ENCODE assay signal across 8 mouse cellular contexts in the genomic region with DNA sequence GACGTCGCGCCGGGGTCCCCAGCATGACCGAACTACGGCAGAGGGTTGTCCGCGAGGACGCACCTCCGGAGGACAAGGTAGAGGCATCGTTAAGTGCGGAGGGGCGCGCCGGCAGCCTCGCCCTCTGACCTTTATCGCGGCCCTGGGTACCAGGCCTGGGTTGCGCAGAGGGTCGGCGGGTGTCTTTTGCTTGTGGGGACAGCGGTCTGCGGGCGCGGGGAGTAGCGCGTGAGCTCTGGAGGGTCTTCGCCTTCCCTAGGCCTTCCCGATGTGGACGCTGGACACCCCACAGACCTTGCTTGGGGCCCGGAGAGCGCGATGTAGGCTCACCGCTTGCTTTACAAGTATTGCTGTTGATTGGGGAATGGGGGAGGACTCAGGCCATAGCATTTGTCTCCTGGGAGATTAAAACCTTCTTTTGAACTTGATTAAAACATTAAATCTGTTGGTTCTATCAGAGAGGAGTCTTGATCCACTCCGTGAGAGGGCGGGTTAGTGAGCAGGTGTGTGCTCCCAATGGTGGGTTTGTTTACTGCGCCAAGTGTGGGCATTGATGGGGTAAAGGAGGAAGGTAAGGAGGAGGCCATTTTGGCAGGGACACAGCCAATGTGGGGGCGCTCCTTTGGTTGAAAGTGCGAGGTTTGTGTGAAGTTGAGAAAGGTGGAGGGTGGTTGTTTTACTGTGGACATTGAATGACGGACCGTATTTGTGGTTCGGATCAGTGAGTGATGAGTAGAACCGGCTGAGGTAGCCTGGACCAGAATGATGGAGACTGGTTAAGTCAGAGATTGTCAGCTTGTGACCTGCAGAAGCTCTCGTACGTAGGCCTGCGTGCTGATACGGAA. TPM values are rescaled to one million over a fixed set of nuclear protein-coding genes. Genes with fewer than 3 reads are reported as not detected.
DNase-seq lines count a peak whose midpoint lies in the region; ATAC-seq lines count a peak whose summit lies in the region.

No protein-coding gene starts in this region.

- H3K27ac ChIP-seq in heart, embryonic 11.5 days (ENCODE audit: low read depth, low read length), result peak overlapping the region; percentile 75
- peak overlapping the region; percentile 77 for H3K27ac ChIP-seq in embryonic facial prominence, embryonic 15.5 days (replicated peaks)
- peak overlapping the region; percentile 75 for H3K27ac ChIP-seq in liver, embryonic 16.5 days (ENCODE audit: low read length)

- no peaks in the 10 kb centered on the region for H3K36me3 ChIP-seq in heart, embryonic 11.5 days (ENCODE audit: control insufficient read depth, insufficient read depth, low read length)
- H3K36me3 ChIP-seq in embryonic facial prominence, embryonic 15.5 days, result no peaks in the 10 kb centered on the region
- H3K36me3 ChIP-seq in liver, embryonic 16.5 days (ENCODE audit: control insufficient read depth, insufficient read depth), result no peaks in the 10 kb centered on the region

- 1% methylated on average over 47 of the region's 47 CpGs for WGBS in heart, embryonic 11.5 days (ENCODE audit: insufficient replicate concordance)
- under 1% methylated on average over 47 of the region's 47 CpGs for whole genome bisulfite sequencing in embryonic facial prominence, embryonic 15.5 days
- under 1% methylated on average over 47 of the region's 47 CpGs for WGBS in liver, embryonic 16.5 days (ENCODE audit: insufficient replicate concordance)

- H3K4me2 ChIP-seq in heart, embryonic 11.5 days, result peak overlapping the region; percentile 73
- H3K4me2 ChIP-seq in embryonic facial prominence, embryonic 15.5 days (replicated peaks), result peak overlapping the region; percentile 66
- peak overlapping the region; percentile 85 for H3K4me2 ChIP-seq in liver, embryonic 16.5 days (ENCODE audit: low read depth, low read length)

- H3K4me3 ChIP-seq in heart, embryonic 11.5 days (ENCODE audit: low read depth, low read length), result peak overlapping the region; percentile 91
- H3K4me3 ChIP-seq in embryonic facial prominence, embryonic 15.5 days (replicated peaks), result peak overlapping the region; percentile 96
- H3K4me3 ChIP-seq in liver, embryonic 16.5 days (ENCODE audit: low read depth, low read length), result peak overlapping the region; percentile 72

- peak; percentile 69; the same call in 1 of the 2 replicates for ATAC-seq in heart, embryonic 11.5 days (replicated peaks; ENCODE audit: insufficient number of reproducible peaks, low FRiP score, low TSS enrichment)
- peak; percentile 70 for ATAC-seq in embryonic facial prominence, embryonic 15.5 days (ENCODE audit: insufficient number of reproducible peaks, low FRiP score, low TSS enrichment, low read depth)
- peak; percentile 47 for ATAC-seq in liver, embryonic 16.5 days (ENCODE audit: low read depth)

- peaks cover 10% of the 10 kb centered on the region for H3K4me1 ChIP-seq in heart, embryonic 11.5 days (ENCODE audit: control insufficient read depth, insufficient read depth, low read length)
- peaks cover 13% of the 10 kb centered on the region for H3K4me1 ChIP-seq in embryonic facial prominence, embryonic 15.5 days
- peaks cover 25% of the 10 kb centered on the region for H3K4me1 ChIP-seq in liver, embryonic 16.5 days (ENCODE audit: control insufficient read depth, low read depth, low read length)

- no peaks in the 10 kb centered on the region for H3K9me3 ChIP-seq in heart, embryonic 11.5 days (replicated peaks; ENCODE audit: control insufficient read depth, low read length)
- no peaks in the 10 kb centered on the region for H3K9me3 ChIP-seq in embryonic facial prominence, embryonic 15.5 days (replicated peaks)
- no peaks in the 10 kb centered on the region for H3K9me3 ChIP-seq in liver, embryonic 16.5 days (replicated peaks; ENCODE audit: control insufficient read depth, low read length)

- DNase-seq in heart, adult 8-10 months (ENCODE audit: low spot score), result no peak
- DNase-seq in T-cell, adult 2 months (ENCODE audit: low spot score), result peak; percentile 77
- DNase-seq in induced T-regulatory cell, adult 2 months (ENCODE audit: low read depth), result peak; percentile 87
- DNase-seq in right cerebral cortex, adult 2 months (ENCODE audit: low spot score in 2 of 2), result peak; percentile 61
- no peak for DNase-seq in gastrocnemius, postnatal 25 days

- peak overlapping the region; percentile 90 for H3K9ac ChIP-seq in heart, embryonic 11.5 days (ENCODE audit: low read depth, low read length)
- H3K9ac ChIP-seq in embryonic facial prominence, embryonic 15.5 days, result peak overlapping the region; percentile 93
- H3K9ac ChIP-seq in liver, embryonic 16.5 days (ENCODE audit: low read depth, low read length), result peak overlapping the region; percentile 84

- no peaks in the 10 kb centered on the region for H3K27me3 ChIP-seq in heart, embryonic 11.5 days (ENCODE audit: control insufficient read depth, insufficient read depth, low read length)
- no peaks in the 10 kb centered on the region for H3K27me3 ChIP-seq in embryonic facial prominence, embryonic 15.5 days
- no peaks in the 10 kb centered on the region for H3K27me3 ChIP-seq in liver, embryonic 16.5 days (ENCODE audit: control insufficient read depth, insufficient read depth, low read depth, low read length)

RNA-seq across cellular contexts. Expression of a gene that starts 0.7 kb away (rescaled TPM):
- 13.0 and 18.5 TPM in 2 replicates for polyA plus RNA-seq in heart, embryonic 11.5 days (2014; fragmentation: Nextera tagmentation; extraction: Ambion mirVana)
- 10 to 100 TPM; 79.2 to 97.9 (median 83.9) TPM for total RNA-seq in heart, adult 8-10 months (2022)
- polyA plus RNA-seq in embryonic facial prominence, embryonic 15.5 days (2015; fragmentation: Nextera tagmentation; extraction: Ambion mirVana), result 16.9 and 19.3 TPM in 2 replicates
- 8.2 and 9.0 TPM in 2 replicates for polyA plus RNA-seq in liver, embryonic 16.5 days (2015; fragmentation: Nextera tagmentation; extraction: Ambion mirVana)
- total RNA-seq in gastrocnemius, postnatal 25 days (2021), result 10 to 100 TPM; 12.5 to 16.8 TPM

RNA-seq across cellular contexts. Expression of a gene that starts 10.5 kb away (rescaled TPM):
- 209 and 212 TPM in 2 replicates for polyA plus RNA-seq in heart, embryonic 11.5 days (2014; fragmentation: Nextera tagmentation; extraction: Ambion mirVana)
- total RNA-seq in heart, adult 8-10 months (2022), result 10 to 100 TPM; 33.1 to 42.6 (median 38.3) TPM
- polyA plus RNA-seq in embryonic facial prominence, embryonic 15.5 days (2015; fragmentation: Nextera tagmentation; extraction: Ambion mirVana), result 197 and 209 TPM in 2 replicates
- polyA plus RNA-seq in liver, embryonic 16.5 days (2015; fragmentation: Nextera tagmentation; extraction: Ambion mirVana), result 202 and 255 TPM in 2 replicates
- total RNA-seq in gastrocnemius, postnatal 25 days (2021), result 10 to 100 TPM; 18.4 to 22.9 TPM

RNA-seq across cellular contexts. Expression of a gene that starts 16.0 kb away (rescaled TPM):
- polyA plus RNA-seq in heart, embryonic 11.5 days (2014; fragmentation: Nextera tagmentation; extraction: Ambion mirVana), result 42.1 and 44.2 TPM in 2 replicates
- 10 to 100 TPM; 25.1 to 29.2 (median 26.2) TPM for total RNA-seq in heart, adult 8-10 months (2022)
- polyA plus RNA-seq in embryonic facial prominence, embryonic 15.5 days (2015; fragmentation: Nextera tagmentation; extraction: Ambion mirVana), result 52.8 and 53.8 TPM in 2 replicates
- polyA plus RNA-seq in liver, embryonic 16.5 days (2015; fragmentation: Nextera tagmentation; extraction: Ambion mirVana), result 14.8 and 15.0 TPM in 2 replicates
- 10 to 100 TPM; 21.1 to 22.5 TPM for total RNA-seq in gastrocnemius, postnatal 25 days (2021)

Comparison
In these comparisons a context has a peak if more than half of its experiments do, and no peak if none do; other contexts are left out.
1. DNase-seq: peak in T-cell, adult 2 months (single experiment), induced T-regulatory cell, adult 2 months (single experiment) and right cerebral cortex, adult 2 months (2 of 2); none in heart, adult 8-10 months (single experiment) and gastrocnemius, postnatal 25 days (single experiment).
2. Peak in every context shown above with its lines, with median percentiles within 50 percentile points of each other: ATAC-seq, H3K27ac ChIP-seq, H3K4me2 ChIP-seq, H3K4me3 ChIP-seq and H3K9ac ChIP-seq.